Mouse (Mus musculus) thymus, adult 2 months (tissue): Measurements from ENCODE around the gene Map4k4. TPM values are rescaled to one million over a fixed set of nuclear protein-coding genes. Genes with fewer than 3 reads are reported as not detected.

Experiments used
- DNase-seq: peaks from one replicate; pipeline ENCODE4 v3.0.0; 2021
- H3K27ac ChIP-seq: fragments of 200-500 bp; 2 replicates; pipeline ENCODE4 v1.5.1; 2012; ENCODE audit warnings: low read length, control low read depth; ENCODE audit not compliant: control insufficient read depth, insufficient read depth
- H3K27me3 ChIP-seq: fragments of 200-500 bp; 2 replicates; pipeline ENCODE4 v1.6.1; 2012; ENCODE audit warnings: mild to moderate bottlenecking, low read length, moderate library complexity, mixed read lengths; ENCODE audit not compliant: control insufficient read depth, insufficient read depth
- H3K36me3 ChIP-seq: fragments of 200-500 bp; 2 replicates; pipeline ENCODE4 v1.6.1; 2012; ENCODE audit warnings: mild to moderate bottlenecking, low read length, moderate library complexity; ENCODE audit not compliant: control insufficient read depth, insufficient read depth
- H3K4me1 ChIP-seq: fragments of 200-500 bp; replicated peaks from 2 replicates; pipeline ENCODE4 v1.6.1; 2012; ENCODE audit warnings: low read length; ENCODE audit not compliant: control insufficient read depth, insufficient read depth
- H3K4me3 ChIP-seq: fragments of 200-500 bp; 2 replicates; pipeline ENCODE4 v1.5.1; 2012; ENCODE audit warnings: mild to moderate bottlenecking, low read length, control low read depth, moderate library complexity; ENCODE audit not compliant: control insufficient read depth, insufficient read depth
- CTCF ChIP-seq: fragments of 200-500 bp; IDR thresholded peaks from 2 replicates; pipeline ENCODE4 v1.5.1; 2012; ENCODE audit warnings: mild to moderate bottlenecking, control low read depth, low read length, moderate library complexity, borderline replicate concordance; ENCODE audit not compliant: control insufficient read depth, poor library complexity, insufficient read depth; ENCODE audit errors: extremely low read depth
- POLR2A ChIP-seq: fragments of 200-500 bp; IDR thresholded peaks from 2 replicates; pipeline ENCODE4 v1.6.1; 2012; ENCODE audit warnings: mild to moderate bottlenecking, low read length, control low read depth, moderate library complexity; ENCODE audit not compliant: control insufficient read depth, poor library complexity, insufficient read depth; ENCODE audit errors: extremely low read depth
- WGBS: fragments of 180-500 bp; shearing (Covaris S2); methylation state at CpG from one replicate; pipeline ENCODE4 v1.1.7; 2018; 5-methylcytosine and 5-hydroxymethylcytosine counted together
- polyA plus RNA-seq: library from polyadenylated mRNA; depleted of rRNA; stranded (reverse); fragments of >200 nt; gene quantifications from 2 replicates; pipeline ENCODE4 v1.2.3, GENCODE M21; 2012

Map4k4 gene
- polyA plus RNA-seq, 1 experiment = 167 TPM

- Histone ChIP-seq H3K36me3 (no peaks in the 10 kb centered on the region), H3K4me3 (no peak overlapping the region), H3K27me3 (no peaks in the 10 kb centered on the region), H3K27ac (no peak overlapping the region), H3K4me1 (peaks cover 32% of the 10 kb centered on the region)
- no peak for TF ChIP-seq CTCF
- TF ChIP-seq POLR2A = no peak
- WGBS = 76% methylated on average over 11 of the region's 11 CpGs
- DNase-seq = no peak
Measured at GRCm38 (mm10) chr1:39906921-39907320, 6.2 kb downstream of the Map4k4 start.

DNA sequence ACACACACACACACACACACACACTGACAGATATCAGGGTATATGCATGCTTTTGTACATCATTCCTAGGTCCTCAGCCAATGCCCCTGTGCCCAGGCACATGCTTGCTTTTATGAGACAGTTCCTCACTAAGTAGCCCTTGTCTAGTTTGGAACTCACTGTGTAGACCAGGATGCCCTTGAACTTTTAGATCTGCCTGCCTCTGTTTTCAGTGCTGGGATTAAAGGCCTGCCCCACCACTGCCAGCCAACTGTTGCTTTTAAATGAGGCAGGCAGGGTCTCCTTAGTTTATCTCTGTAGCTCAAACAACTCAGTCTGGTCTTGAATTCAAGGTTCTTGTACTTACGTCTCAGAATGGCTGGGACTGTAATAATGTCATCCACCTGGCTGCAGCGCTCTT, 8.3 kb downstream of the Map4k4 start:
- Histone ChIP-seq H3K4me1 (peaks cover 30% of the 10 kb centered on the region), H3K27ac (no peak overlapping the region), H3K4me3 (no peak overlapping the region), H3K27me3 (no peaks in the 10 kb centered on the region), H3K36me3 (no peaks in the 10 kb centered on the region)
- no peak for TF ChIP-seq POLR2A
- TF ChIP-seq CTCF = no peak
- no peak for DNase-seq
- 95% methylated on average over 2 of the region's 2 CpGs for WGBS

GRCm38 (mm10) chr1:39911446-39911845, 10.7 kb downstream of the Map4k4 start:
- 31% methylated on average over 3 of the region's 3 CpGs for WGBS
- peak; percentile 55 for DNase-seq
- TF ChIP-seq POLR2A = no peak
- TF ChIP-seq CTCF = no peak
- Histone ChIP-seq H3K4me1 (peaks cover 21% of the 10 kb centered on the region), H3K36me3 (no peaks in the 10 kb centered on the region), H3K27ac (no peak overlapping the region), H3K4me3 (no peak overlapping the region), H3K27me3 (no peaks in the 10 kb centered on the region)

DNA sequence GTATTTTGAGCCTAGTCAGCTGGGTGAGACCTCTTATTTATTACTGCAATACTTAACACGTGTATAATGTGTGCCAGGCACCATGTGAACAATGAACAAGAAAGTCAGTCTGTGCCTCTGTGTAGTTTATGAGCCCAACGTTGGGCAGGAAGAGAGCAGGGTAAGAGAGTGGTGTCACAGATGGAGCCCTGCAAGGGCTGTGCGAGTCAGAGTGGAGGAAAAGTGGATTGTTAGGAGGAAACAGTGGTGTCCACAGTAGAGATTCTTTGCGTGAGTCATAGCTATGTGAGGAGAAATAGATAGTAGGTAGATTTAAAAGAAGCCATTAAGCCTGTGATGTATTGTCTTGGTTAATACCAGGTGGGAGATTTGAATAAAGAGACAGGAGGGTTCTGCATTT, 12.5 kb downstream of the Map4k4 start:
- H3K4me1 ChIP-seq = peaks cover 27% of the 10 kb centered on the region
- no peak for DNase-seq
- WGBS = 31% methylated on average over 4 of the region's 4 CpGs

GRCm38 (mm10) chr1:39916144-39916543, 15.4 kb downstream of the Map4k4 start:
- Histone ChIP-seq H3K36me3 (no peaks in the 10 kb centered on the region), H3K4me1 (peaks cover 34% of the 10 kb centered on the region), H3K27me3 (no peaks in the 10 kb centered on the region), H3K4me3 (no peak overlapping the region), H3K27ac (no peak overlapping the region; the same call in 1 of the 2 replicates)
- DNase-seq = no peak
- WGBS = 70% methylated on average over 4 of the region's 4 CpGs
- TF ChIP-seq POLR2A = no peak
- TF ChIP-seq CTCF = no peak

More for the DNA sequence above, 12.5 kb downstream of the Map4k4 start:
- H3K36me3 ChIP-seq = no peaks in the 10 kb centered on the region
- no peak overlapping the region for H3K4me3 ChIP-seq
- TF ChIP-seq POLR2A (no peak), CTCF (no peak)
- H3K27ac ChIP-seq = no peak overlapping the region
- H3K27me3 ChIP-seq = no peaks in the 10 kb centered on the region

- Histone ChIP-seq H3K4me1 (peaks cover 40% of the 10 kb centered on the region), H3K4me3 (no peak overlapping the region; the same call in 1 of the 2 replicates), H3K36me3 (no peaks in the 10 kb centered on the region), H3K27ac (peak overlapping the region; percentile 76), H3K27me3 (no peaks in the 10 kb centered on the region)
- WGBS = 12% methylated on average over 13 of the region's 13 CpGs
- peak; percentile 55 for DNase-seq
- TF ChIP-seq POLR2A (no peak), CTCF (no peak)
Measured at GRCm38 (mm10) chr1:39917855-39918516, 17.3 kb downstream of the Map4k4 start.
